Mouse (Mus musculus) megakaryocyte, embryonic 14.5 days (primary cell): ENCODE data around the gene Dock4.

Experiments
- FLI1 ChIP-seq: IDR thresholded peaks from 2 replicates; pipeline ENCODE4 v1.6.1; 2012; ENCODE audit warnings: low read length, inconsistent platforms, mixed read lengths
- GATA1 ChIP-seq: IDR thresholded peaks from 3 replicates; pipeline ENCODE4 v1.6.1; 2012; ENCODE audit warnings: mixed read lengths, low read length, inconsistent platforms, borderline replicate concordance

- TF ChIP-seq GATA1, result no peak
- TF ChIP-seq FLI1, result no peak
Observed at GRCm38 (mm10) chr12:40499627-40500329, 54.0 kb downstream of the Dock4 start.
